Mouse (Mus musculus) A20 (cell line): ENCODE results near the gene Eml3.

Experiments
- DNase-seq: peaks from one replicate; pipeline ENCODE4 v3.0.0-alpha.2; 2011; ENCODE audit warnings: low read depth, low spot score

Gene Eml3

GRCm38 (mm10) chr19:8914212-8914611, 15.1 kb upstream of the Eml3 start:
- DNase-seq, result no peak

GRCm38 (mm10) chr19:8919000-8919399, 10.4 kb upstream of the Eml3 start:
- DNase-seq, result peak; percentile 77

GRCm38 (mm10) chr19:8919684-8920072, 9.7 kb upstream of the Eml3 start:
- DNase-seq, result peak; percentile 57

GRCm38 (mm10) chr19:8920073-8920736, 9.1 kb upstream of the Eml3 start, which contains the start of gene B3gat3:
Gene B3gat3, plus strand, starts transcription at chr19:8920374.
- DNase-seq, result peak; percentile 96

- peak; percentile 68 for DNase-seq
Observed at GRCm38 (mm10) chr19:8920836-8921291, 8.5 kb upstream of the Eml3 start.

- no peak for DNase-seq
Observed at GRCm38 (mm10) chr19:8921741-8922140, 7.6 kb upstream of the Eml3 start.

GRCm38 (mm10) chr19:8926766-8927165, 2.6 kb upstream of the Eml3 start:
- DNase-seq, result no peak

- DNase-seq, result no peak
Observed at GRCm38 (mm10) chr19:8927891-8928525, 1.3 kb upstream of the Eml3 start.

- no peak for DNase-seq
Observed at GRCm38 (mm10) chr19:8928689-8929223, 596 bp upstream of the Eml3 start.

- DNase-seq, result no peak
Observed at GRCm38 (mm10) chr19:8930117-8930516, 765 bp downstream of the Eml3 start.

- no peak for DNase-seq
Observed at GRCm38 (mm10) chr19:8930771-8931170, 1.4 kb downstream of the Eml3 start.

- no peak for DNase-seq
Observed at GRCm38 (mm10) chr19:8936736-8937135, 7.4 kb downstream of the Eml3 start.

GRCm38 (mm10) chr19:8940526-8941133, 11.3 kb downstream of the Eml3 start:
- no peak for DNase-seq

- DNase-seq, result no peak
Observed at GRCm38 (mm10) chr19:8941136-8941514, 11.8 kb downstream of the Eml3 start.

- DNase-seq, result peak; percentile 99
Observed at GRCm38 (mm10) chr19:8941515-8942217, 12.3 kb downstream of the Eml3 start, which contains the start of gene Mta2. Gene Mta2, plus strand, starts transcription at chr19:8941875.

GRCm38 (mm10) chr19:8942276-8942964, 13.1 kb downstream of the Eml3 start:
- peak; percentile 80 for DNase-seq

GRCm38 (mm10) chr19:8943047-8943446, 13.7 kb downstream of the Eml3 start:
- DNase-seq, result no peak

GRCm38 (mm10) chr19:8944062-8944461, 14.7 kb downstream of the Eml3 start:
- no peak for DNase-seq

GRCm38 (mm10) chr19:8944750-8945149, 15.4 kb downstream of the Eml3 start:
- DNase-seq, result no peak

- DNase-seq, result no peak
Observed at GRCm38 (mm10) chr19:8945251-8945650, 15.9 kb downstream of the Eml3 start.

- DNase-seq, result no peak
Observed at GRCm38 (mm10) chr19:8946929-8947328, 17.6 kb downstream of the Eml3 start.
